Mouse (Mus musculus) v-Abl transformed pro-B cells (cell line): Measurements from ENCODE around the gene Usp17la.
"Not testable (repeated sequence)": the region's sequence is repeated elsewhere in the genome, so short reads cannot be mapped to it uniquely, and the experiment has no call there.

Experiments
- in situ Hi-C, 2 experiments: fragments of 400-800 bp; cut with MboI; formaldehyde crosslinking; loops; one replicate each; pipeline ENCODE4 v1.15.1; 2025; ENCODE audit not compliant: unreplicated experiment in 2 of 2

Usp17la gene

DNA sequence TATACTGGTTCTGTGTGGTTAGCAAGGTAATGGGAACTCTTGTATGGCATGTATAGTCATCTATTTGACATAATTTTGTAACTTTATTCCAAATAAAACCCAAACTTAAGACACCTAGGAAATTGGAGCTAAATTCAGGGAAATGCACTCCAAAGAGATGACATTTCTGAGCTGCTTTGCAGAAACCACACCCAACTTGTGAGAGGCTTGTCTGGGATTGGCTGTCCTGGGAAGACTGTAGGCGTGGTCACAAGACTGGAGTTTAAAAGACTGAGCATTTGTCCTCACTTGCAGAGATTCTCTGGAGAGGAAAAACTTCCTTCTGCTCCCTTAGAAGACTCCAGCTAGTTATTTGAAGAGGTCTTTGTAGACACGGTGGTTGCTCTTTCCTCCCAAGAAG, at the start of gene Usp17la:
Gene Usp17la, plus strand, starts transcription at position 301 of the 400 bp plus-strand sequence.
- in situ Hi-C loops = not testable (repeated sequence)

- in situ Hi-C loops = not testable (repeated sequence)
Observed at GRCm38 (mm10) chr7:104810335-104810734, 46.5 kb upstream of the Usp17la start.

- in situ Hi-C loops = no loop called here
Observed at GRCm38 (mm10) chr7:104842503-104842902, 14.3 kb upstream of the Usp17la start, which contains the start of gene Usp17lb. Usp17lb (minus strand) TSS chr7:104842603.

GRCm38 (mm10) chr7:104843731-104844287, 13.0 kb upstream of the Usp17la start:
- in situ Hi-C loops = no loop called here

DNA sequence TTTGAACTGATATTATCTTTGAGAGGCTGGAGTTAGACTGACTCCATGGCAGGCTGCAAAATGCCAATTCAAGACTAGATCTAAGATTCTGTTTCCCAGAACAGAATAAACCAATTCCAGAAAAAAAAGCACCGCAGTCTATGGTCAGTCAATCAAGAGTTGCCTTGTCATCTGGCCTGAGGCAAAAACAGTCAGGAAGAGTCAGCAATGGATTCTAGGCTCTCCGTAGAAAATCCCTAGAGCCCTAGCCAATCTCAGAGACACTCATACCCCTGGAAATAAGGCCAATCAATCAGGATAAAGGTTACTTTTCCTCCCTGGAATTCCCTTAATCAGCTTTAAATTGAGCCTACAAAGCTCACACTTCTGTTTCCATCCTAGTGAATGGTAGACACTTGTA, 5.3 kb upstream of the Usp17la start:
- in situ Hi-C loops = not testable (repeated sequence)

DNA sequence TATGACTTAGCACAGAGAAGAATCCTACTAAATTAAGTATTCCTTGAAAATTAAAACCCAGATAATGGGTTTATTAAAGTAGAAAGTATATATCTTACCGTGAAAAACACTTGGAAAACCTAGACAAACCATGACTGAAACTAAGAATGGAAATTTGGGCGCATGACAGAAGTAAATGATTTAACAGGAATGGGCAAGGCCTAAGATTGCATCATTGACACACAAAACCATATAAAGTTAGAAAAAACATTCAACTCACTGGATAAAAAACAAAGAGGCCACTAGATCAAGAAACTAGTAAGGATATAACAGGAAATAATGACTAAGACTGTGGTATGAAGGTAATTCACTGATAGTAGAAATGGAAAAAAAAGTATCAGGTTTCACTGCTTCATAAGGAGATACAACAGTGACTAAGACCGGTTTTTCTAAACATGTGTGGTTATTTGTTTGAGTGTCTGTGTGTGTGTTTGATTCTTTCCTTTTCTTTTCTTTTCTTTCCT, 1.5 kb upstream of the Usp17la start:
- in situ Hi-C loops = no loop called here

DNA sequence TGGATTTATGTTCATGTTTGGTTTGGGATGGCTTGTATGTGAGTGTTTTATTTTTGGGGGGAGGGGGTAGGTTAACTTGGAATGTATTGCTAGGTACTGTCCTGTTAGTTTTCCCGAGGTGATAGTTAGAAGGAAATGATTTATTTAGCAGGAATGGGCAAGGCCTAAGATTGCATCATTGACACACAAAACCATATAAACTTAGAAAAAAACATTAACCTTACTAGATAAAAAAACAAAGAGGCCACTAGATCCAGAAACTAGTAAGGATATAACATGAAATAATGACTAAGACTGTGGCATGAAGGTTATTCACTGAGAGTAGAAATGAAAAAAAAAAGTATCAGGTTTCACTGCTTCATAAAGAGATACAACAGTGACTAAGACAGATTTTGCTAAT, 874 bp downstream of the Usp17la start:
- in situ Hi-C loops = no loop called here

DNA sequence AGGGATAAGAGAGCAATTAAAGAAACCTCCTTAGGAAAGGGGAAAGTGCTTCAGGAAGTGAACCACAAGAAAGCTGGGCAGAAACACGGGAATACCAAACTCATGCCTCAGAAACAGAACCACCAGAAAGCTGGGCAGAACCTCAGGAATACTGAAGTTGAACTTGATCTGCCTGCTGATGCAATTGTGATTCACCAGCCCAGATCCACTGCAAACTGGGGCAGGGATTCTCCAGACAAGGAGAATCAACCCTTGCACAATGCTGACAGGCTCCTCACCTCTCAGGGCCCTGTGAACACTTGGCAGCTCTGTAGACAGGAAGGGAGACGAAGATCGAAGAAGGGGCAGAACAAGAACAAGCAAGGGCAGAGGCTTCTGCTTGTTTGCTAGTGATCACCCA, 4.6 kb downstream of the Usp17la start:
- in situ Hi-C loops = no loop called here

- in situ Hi-C loops = no loop called here
Observed at GRCm38 (mm10) chr7:104877731-104878130, 20.9 kb downstream of the Usp17la start, which contains the start of gene Olfr665. Olfr665 (plus strand) TSS chr7:104878031.

GRCm38 (mm10) chr7:104895852-104896251, 39.0 kb downstream of the Usp17la start, which contains the start of gene Olfr666:
Olfr666 (minus strand) TSS chr7:104895952.
- in situ Hi-C loops = no loop called here
